Mouse (Mus musculus) myocyte (in vitro differentiated cells): ENCODE measurements around the gene Cd83.

Experiments
- CEBPB ChIP-seq: IDR thresholded peaks from 2 replicates; pipeline ENCODE4 v1.6.1; 2011; ENCODE audit warnings: mild to moderate bottlenecking, moderate library complexity; ENCODE audit not compliant: poor library complexity, insufficient read depth, severe bottlenecking
- E2F4 ChIP-seq: IDR thresholded peaks from one replicate; pipeline ENCODE4 v1.6.1; 2011; ENCODE audit warnings: mild to moderate bottlenecking, control low read depth, moderate library complexity; ENCODE audit not compliant: insufficient read depth
- MAX ChIP-seq: IDR thresholded peaks from one replicate; pipeline ENCODE4 v1.6.1; 2011; ENCODE audit warnings: low read depth, mild to moderate bottlenecking, control low read depth
- MYOD1 ChIP-seq, 3 experiments: IDR thresholded peaks; one replicate each; pipeline ENCODE4 v1.6.1; 2011; ENCODE audit warnings: control low read depth in 2 of 3, low read depth in 2 of 3, mild to moderate bottlenecking in 2 of 3, moderate library complexity in 1 of 3; ENCODE audit not compliant: insufficient read length in 2 of 3, control insufficient read depth in 1 of 3
- MYOG ChIP-seq, 3 experiments: IDR thresholded peaks; one replicate each; pipeline ENCODE4 v1.6.1; 2011; ENCODE audit warnings: control low read depth in 2 of 3, low read depth in 2 of 3, mild to moderate bottlenecking in 2 of 3; ENCODE audit not compliant: insufficient read length in 2 of 3, control insufficient read depth in 1 of 3, insufficient read depth in 1 of 3
- POLR2A ChIP-seq: IDR thresholded peaks from one replicate; pipeline ENCODE4 v1.6.1; 2011; ENCODE audit warnings: low read depth, mild to moderate bottlenecking, control low read depth, moderate library complexity; ENCODE audit not compliant: insufficient read length
- POLR2AphosphoS2 ChIP-seq: IDR thresholded peaks from one replicate; pipeline ENCODE4 v1.6.1; 2011; ENCODE audit warnings: low read depth, control low read depth; ENCODE audit not compliant: insufficient read length
- REST ChIP-seq: IDR thresholded peaks from one replicate; pipeline ENCODE4 v1.6.1; 2011; ENCODE audit warnings: mild to moderate bottlenecking, control low read depth, moderate library complexity; ENCODE audit not compliant: insufficient read depth, insufficient read length
- TCF12 ChIP-seq: IDR thresholded peaks from one replicate; pipeline ENCODE4 v1.6.1; 2011; ENCODE audit warnings: mild to moderate bottlenecking, control low read depth; ENCODE audit not compliant: poor library complexity, insufficient read depth, severe bottlenecking
- USF1 ChIP-seq: IDR thresholded peaks from one replicate; pipeline ENCODE4 v1.6.1; 2011; ENCODE audit warnings: low read depth, mild to moderate bottlenecking, control low read depth, moderate library complexity

DNA sequence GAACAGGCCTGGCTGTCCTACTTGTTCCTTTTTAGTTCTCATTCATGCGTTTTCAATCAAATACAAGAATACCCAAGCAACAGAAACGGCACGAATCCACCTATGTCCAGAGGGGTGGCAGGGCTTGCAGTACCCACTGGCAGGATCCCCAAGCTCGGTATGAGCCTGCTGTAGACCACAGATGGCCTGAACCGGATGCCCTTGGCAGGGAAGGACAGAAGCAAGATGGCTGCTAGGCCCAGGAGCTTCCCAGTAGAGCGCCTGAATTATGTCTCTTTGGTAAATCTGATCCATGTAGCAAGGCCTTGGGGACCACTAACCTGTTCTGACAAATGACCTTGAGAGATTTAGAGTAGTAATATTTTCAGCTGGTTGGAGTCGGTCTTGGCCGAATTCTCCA, 28.9 kb downstream of the Cd83 start:
- TF ChIP-seq POLR2AphosphoS2 (no peak), E2F4 (no peak), USF1 (no peak), POLR2A (no peak), MAX (no peak), TCF12 (no peak), CEBPB (no peak), MYOD1 (IDR thresholded peaks at IDR 0.05; ENCODE audit: control insufficient read depth in 1 of 3, insufficient read length in 2 of 3, low read depth in 2 of 3) (no peak), MYOG (IDR thresholded peaks at IDR 0.05; ENCODE audit: control insufficient read depth in 1 of 3, insufficient read depth in 1 of 3, insufficient read length in 2 of 3, low read depth in 2 of 3) (no peak), REST (no peak)
